Mouse (Mus musculus): ENCODE results near the gene Ipcef1. TPM values are rescaled to one million over a fixed set of nuclear protein-coding genes. Genes with fewer than 3 reads are reported as not detected.
"Not testable (repeated sequence)": the region's sequence is repeated elsewhere in the genome, so short reads cannot be mapped to it uniquely, and the experiment has no call there.

Ipcef1 gene
- total RNA-seq, 4 experiments from 2014 or later, result 0.16 to 0.46 (median 0.33) TPM; not detected in 1

DNA sequence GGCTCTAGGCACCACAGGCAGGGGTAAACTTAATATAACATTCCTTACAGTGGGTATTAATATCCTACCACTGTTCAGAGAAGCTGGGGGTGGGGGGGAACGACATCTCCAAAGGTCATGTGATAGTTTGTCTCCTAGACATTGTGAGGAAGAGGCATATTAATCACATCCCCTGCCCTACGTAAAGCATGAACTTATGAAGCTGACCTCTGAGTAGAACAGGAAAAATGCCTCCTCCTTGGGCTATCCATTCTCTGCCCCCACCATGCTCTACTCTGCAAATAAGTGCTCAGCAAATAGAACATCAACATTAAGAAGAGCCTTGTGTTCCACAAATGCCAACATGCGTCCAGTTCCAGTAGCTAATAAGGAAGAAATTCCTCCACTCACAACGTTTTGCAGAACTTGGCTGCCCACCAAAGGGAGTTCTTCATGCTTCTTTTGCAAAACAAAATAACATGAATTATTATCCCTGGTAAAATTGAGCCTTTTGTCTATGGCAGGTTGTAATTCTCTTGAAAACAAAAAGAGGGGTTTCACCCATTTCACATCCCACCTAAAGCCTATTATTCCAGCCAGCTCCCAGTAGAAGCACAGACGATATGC lies 162.5 kb downstream of the Ipcef1 start:
- no peak for DNase-seq (ENCODE audit: low spot score)

DNA sequence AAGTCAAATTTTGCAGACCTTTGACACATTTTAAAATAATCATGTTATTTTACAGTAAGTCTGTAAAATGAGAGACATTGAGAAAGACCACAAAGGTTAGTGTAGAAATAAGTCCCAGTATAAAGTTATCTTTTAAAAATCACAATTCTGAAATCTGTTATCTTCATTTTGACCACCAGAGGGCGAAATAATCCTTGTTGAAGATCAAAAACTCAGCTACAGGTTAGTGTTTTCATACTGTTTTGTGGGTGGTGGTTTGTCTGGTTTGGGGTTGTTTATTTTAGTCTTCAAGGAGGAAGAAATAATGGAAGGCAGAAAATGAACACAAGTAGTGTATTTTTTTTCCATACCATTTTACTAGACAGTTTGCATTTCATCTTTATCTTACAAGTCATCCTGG lies 166.8 kb downstream of the Ipcef1 start:
- no peak for DNase-seq (ENCODE audit: low spot score)

DNA sequence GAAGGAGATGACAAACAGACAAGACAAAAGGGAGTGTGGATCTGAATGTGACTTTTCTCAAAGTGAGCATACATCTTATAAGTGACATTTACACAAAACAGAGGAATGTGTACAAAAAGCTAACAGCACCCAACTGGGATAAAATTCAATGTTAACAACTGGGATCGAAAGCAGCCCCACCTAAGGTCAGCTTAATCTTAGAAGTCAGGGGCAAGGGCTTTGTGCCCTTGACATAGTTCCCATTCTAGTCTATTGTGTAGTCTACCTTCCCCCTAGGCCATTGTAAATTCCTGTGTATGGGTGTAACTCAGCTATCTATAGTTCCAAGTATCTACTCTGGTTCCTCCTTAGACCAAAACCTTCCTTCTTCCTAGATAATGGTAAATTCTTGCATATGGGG lies 170.2 kb downstream of the Ipcef1 start:
- not testable (repeated sequence) for DNase-seq (ENCODE audit: low spot score)

DNA sequence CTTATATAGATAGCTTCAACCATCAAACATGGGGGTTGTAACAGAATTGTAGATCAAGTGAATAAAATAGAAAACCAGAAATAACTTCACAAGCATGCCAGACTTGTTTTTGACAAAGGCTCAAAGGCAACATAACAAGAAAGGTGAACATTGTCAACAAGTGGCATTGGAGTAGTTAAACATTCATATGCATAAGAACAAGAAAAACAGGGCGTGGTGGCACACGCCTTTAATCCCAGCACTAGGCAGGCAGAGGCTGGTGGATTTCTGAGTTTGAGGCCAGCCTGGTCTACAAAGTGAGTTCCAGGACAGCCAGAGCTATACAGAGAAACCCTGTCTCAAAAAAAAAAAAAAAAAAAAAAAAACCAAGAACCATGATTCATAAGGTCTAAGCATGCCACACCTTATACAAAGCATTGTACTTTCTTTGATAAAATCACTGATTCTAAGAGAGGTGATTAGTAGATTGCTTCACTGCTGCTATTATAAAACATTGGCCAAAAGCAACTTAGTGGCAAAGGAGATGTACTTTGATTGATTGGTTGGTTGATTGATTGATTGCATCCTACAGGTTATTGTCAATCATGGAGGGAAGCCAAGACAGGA lies 173.9 kb downstream of the Ipcef1 start:
- DNase-seq (ENCODE audit: low spot score), result no peak

DNA sequence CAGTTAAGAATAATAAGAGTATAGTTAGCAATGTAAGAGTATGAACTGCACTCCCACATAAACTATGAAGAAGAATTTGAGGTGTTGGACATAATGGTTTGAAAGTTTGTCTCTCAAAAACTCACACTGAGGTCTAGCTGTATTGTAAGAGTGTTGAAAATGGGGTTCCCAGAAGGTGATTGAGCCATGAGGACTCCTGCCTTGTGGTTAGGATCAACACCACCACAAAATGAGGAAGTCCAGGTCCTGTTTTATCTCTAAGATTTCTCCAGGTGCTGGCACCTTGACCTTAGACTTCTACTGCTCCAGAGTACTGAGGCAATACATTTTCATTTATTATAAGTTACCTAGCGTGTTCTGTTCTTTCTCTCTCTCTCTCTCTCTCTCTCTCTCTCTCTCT lies 178.4 kb downstream of the Ipcef1 start:
- DNase-seq (ENCODE audit: low spot score), result no peak

DNA sequence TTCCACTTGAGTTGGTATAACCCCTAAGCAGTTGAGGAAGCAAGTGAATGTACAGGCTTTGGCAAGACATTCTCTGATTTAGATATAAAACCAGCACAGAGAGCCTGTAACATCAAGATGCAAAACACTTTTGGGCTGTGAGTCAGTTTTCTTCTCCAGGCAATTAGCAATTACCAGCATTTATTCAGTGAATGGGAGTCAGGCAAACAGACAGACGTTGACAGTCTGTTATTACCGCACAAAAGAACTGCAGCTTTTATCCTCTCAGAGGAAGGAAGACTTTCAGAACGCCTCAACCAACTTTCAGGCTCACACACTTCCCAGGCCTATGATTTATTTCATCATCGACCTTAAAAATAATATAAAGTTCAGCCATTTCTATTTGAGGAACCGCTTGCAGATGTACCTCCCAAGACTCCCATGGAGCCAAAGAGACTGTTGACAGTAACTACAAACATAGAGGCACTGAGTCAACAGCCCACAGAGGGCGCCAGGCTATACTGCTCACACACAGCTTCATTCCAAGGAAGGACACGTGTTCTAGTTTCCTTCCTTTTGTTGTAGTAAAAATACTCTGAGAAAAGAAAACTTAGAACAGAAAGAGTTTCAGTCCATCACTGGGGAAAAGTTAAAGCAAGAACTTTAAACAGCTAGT lies 180.7 kb downstream of the Ipcef1 start:
- no peak for DNase-seq (ENCODE audit: low spot score)

DNA sequence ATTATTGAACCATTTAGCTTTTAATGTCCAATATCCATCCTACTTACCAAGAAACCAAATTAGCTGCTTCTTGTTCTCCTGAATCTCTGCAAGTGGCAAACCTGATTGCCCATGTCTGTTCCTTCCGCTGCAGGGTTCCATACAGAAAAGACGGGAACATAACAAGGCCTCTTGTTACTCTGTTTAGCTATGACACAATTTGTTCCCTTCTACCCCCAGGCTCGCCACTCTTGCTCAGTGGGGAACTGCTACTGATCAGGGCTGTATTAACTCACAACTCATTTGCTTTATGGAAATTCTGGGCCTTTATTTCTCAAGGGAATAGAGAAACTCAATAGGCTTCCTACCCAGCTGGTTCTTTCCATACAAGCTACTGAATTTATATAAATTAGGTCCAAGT lies 196.5 kb downstream of the Ipcef1 start:
- no peak for DNase-seq (ENCODE audit: low spot score)

DNA sequence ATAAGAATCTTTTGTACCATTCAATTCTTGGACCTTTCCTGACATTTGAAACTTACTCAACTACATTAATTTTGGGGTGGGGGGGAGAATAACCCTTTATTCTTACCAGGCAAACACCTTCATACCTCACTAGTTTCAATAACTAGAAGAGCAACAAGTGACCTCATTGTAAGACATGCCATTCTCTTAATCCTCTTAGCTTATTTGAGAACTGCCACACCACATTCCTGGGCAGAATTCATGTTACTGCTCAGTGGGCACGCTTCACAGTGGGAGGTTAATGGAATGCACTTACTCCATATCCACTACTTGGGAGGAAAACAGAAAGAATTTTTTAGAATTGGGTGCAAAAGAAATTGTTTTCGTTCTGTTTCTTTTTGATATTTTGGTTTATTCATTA lies 203.4 kb downstream of the Ipcef1 start:
- DNase-seq (ENCODE audit: low spot score), result no peak

DNA sequence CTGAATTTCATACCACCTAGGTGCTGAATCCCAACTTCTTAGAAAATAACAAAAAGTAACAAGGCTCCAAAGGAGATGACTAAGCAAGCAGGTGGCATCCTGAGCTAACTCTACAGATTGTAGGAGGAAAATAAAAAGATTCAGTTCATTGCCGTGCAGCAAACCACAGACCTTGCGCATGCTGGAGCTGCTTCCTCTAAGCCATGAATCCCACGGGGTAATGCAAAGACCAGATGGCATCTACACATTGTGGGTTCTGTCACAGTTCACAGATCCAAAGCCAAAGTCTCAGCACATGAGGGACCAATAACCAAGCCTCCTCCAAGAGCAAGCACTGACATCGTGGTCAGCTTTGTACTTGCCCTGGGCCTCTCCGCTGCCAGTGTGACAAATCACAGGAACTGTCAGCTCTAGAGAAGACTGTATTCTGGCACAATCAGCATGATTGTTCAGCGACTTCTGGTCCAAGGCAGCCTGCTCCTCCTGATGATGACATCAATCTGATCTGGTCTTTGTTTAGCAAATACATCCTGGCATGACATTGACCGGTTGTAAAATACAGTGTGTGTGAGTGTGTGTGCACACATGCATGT lies 204.0 kb downstream of the Ipcef1 start:
- DNase-seq (ENCODE audit: low spot score), result no peak

DNA sequence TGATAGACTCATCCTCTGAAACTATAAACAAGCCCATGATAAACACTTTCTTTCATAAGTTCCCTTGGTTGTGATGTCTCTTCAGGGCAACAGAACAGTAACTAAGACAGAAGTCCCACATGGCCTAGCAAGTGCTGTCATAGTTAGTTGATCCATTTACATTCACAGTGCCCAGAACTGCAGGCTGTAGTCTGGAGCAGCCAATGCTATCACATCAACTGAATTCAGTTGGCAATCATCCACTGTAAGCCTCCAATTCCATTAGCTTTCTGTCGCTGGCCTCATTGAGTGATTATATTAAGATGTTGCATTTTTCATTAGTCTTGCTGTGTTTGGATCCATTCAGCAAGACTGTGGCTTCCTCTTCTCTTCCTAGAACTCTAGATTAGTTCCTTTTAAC lies 206.0 kb downstream of the Ipcef1 start:
- no peak for DNase-seq (ENCODE audit: low spot score)

DNA sequence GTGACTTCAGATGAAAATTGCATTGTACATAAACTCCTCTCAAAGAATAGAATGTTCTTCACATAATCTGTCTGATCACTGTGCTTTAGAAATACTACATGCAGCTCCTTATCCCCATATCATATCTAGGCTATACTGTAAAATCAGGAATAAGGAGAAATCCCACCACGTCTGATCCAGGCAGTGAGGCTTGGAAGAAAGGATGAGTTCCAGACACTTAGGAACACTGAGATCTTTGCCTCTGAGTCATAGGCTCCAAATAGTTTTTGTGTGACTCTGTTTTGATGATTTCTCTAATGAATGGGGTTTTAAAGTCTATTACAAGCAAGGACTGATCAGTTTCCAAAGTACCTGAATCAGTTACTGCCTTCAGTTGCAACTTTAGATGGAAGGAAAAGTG lies 210.1 kb downstream of the Ipcef1 start:
- no peak for DNase-seq (ENCODE audit: low spot score)

Other genes starting within 250 kb of the Ipcef1 start
- 10 to 100 TPM; 17.2 to 25.1 (median 23.2) TPM for gene Cnksr3, start 159.8 kb upstream of the Ipcef1 start, total RNA-seq (2022)